Mouse (Mus musculus): ENCODE measurements around the gene Tnr.

GRCm38 (mm10) chr1:159764897-159765296 is 241.3 kb downstream of the Tnr start:
- TF ChIP-seq CTCF (IDR thresholded peaks at IDR 0.05; ENCODE audit: insufficient read depth, low read depth, low read length) (no peak), POLR2A (IDR thresholded peaks at IDR 0.05; ENCODE audit: insufficient read depth, low read depth, low read length) (no peak)
